Mouse (Mus musculus) telencephalon, adult 2 months (tissue): Measurements from ENCODE around the gene Tex14.

Source experiments
- DNase-seq: peaks from one replicate; pipeline ENCODE4 v3.0.0-alpha.2; 2011; ENCODE audit warnings: low read depth, low spot score

Tex14 gene

GRCm38 (mm10) chr11:87591526-87592353, 186.9 kb downstream of the Tex14 start, which contains the start of gene Mtmr4:
Gene Mtmr4, plus strand, starts transcription at chr11:87592162.
- DNase-seq: peak; percentile 100

GRCm38 (mm10) chr11:87592354-87592695, 187.5 kb downstream of the Tex14 start:
- DNase-seq: no peak

GRCm38 (mm10) chr11:87592713-87593598, 188.1 kb downstream of the Tex14 start:
- no peak for DNase-seq

- DNase-seq: peak; percentile 84
Observed at GRCm38 (mm10) chr11:87595327-87595841, 190.5 kb downstream of the Tex14 start.

GRCm38 (mm10) chr11:87595976-87596375, 191.1 kb downstream of the Tex14 start:
- DNase-seq: no peak

- DNase-seq: no peak
Observed at GRCm38 (mm10) chr11:87596492-87596891, 191.6 kb downstream of the Tex14 start.

GRCm38 (mm10) chr11:87597061-87597460, 192.2 kb downstream of the Tex14 start:
- DNase-seq: no peak

- no peak for DNase-seq
Observed at GRCm38 (mm10) chr11:87599395-87600089, 194.7 kb downstream of the Tex14 start.

- no peak for DNase-seq
Observed at GRCm38 (mm10) chr11:87600322-87600853, 195.5 kb downstream of the Tex14 start.

GRCm38 (mm10) chr11:87602234-87602633, 197.4 kb downstream of the Tex14 start:
- no peak for DNase-seq

GRCm38 (mm10) chr11:87603571-87603970, 198.7 kb downstream of the Tex14 start:
- DNase-seq: no peak
